ENCODE assay signal across 17 mouse cellular contexts in the genomic region with DNA sequence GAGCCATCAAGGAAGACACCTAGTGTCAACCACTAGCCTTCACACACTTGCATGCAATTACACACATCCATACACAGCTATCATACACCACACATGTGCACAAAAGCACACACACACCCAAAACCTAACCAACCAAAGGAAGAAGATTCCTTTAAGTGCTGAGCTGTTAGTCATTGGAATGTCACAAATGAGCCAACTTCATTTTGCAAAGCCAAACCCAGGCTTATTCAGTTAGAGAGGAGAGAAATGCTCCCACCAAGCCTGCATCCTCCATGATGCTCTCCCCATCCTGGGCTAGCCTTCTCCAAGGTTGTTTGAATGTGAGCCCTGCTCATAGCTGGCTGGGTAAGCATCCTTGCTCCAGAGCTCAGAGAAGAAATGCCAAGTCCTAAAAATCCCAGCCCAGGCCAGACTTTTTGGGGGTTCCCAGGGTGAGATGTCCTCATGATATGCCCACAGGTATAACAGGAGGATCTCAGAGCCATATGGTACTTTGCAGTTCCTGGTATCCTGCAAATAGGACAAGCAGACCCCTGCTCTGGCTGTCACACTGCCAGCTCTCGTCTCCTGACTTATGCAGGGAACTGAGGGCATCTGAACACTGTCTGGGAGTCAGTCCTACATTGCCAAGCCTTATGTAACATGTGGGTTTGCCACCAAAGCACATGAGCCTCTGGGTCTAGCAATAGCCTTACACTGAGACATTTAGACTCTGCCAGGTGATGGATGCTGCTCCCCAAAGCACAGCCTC.
DNase-seq lines count a peak whose midpoint lies in the region; ATAC-seq lines count a peak whose summit lies in the region.
"Had no signal": no experiment of that assay in that cellular context is flagged by ENCODE, and none has a peak within 500 bp of the region (broad histone marks: within the 10 kb centered on the region; RNA-seq: fewer than 3 reads in every experiment).

No protein-coding gene starts in this region.

- ATAC-seq in cerebellum, adult (ENCODE audit: insufficient number of reproducible peaks, low FRiP score, low TSS enrichment): no peak
- ATAC-seq: forebrain, embryonic 15.5 days; forebrain, postnatal 0 days had no signal

- DNase-seq in cerebellum, postnatal 14 days: peak; percentile 42 to 66
- DNase-seq in 3T3-L1 (ENCODE audit: low read depth, low spot score): peak; percentile 78
- peak; percentile 64 for DNase-seq in NIH3T3 (ENCODE audit: low read depth)
- no peak for DNase-seq in frontal cortex, postnatal 14 days (ENCODE audit: low spot score in 2 of 2)
- DNase-seq in embryo, embryonic 9.5 days (ENCODE audit: extremely low spot score): no peak
- no peak for DNase-seq in spleen, adult 18-20 months
- DNase-seq: adrenal gland, adult 2 months; adrenal gland, postnatal 10 days; adrenal gland, postnatal 25 days; cerebellum, adult 11 months; cerebellum, adult 18-20 months; cerebellum, adult 8-10 months; cerebellum, postnatal 25 days; forebrain, postnatal 0 days; gastrocnemius, adult 2 months had no signal

Comparison
In these comparisons a context has a peak if more than half of its experiments do, and no peak if none do; other contexts are left out.
1. DNase-seq: peak in cerebellum, postnatal 14 days (2 of 2), 3T3-L1 (single experiment) and NIH3T3 (single experiment); none in frontal cortex, postnatal 14 days (0 of 2), embryo, embryonic 9.5 days (single experiment) and spleen, adult 18-20 months (0 of 2).